Mouse (Mus musculus) small intestine, adult 2 months (tissue): ENCODE data around the gene Pcgf2.

Experiments
- CTCF ChIP-seq: fragments of 200-500 bp; IDR thresholded peaks from 2 replicates; pipeline ENCODE4 v1.5.1; 2012; ENCODE audit warnings: low read depth, mild to moderate bottlenecking, control low read depth, inconsistent platforms, low read length, moderate library complexity, mixed read lengths; ENCODE audit not compliant: insufficient replicate concordance, insufficient read length; ENCODE audit errors: extremely low read depth
- POLR2A ChIP-seq: fragments of 200-500 bp; IDR thresholded peaks from 2 replicates; pipeline ENCODE4 v1.6.1; 2012; ENCODE audit warnings: low read depth, mild to moderate bottlenecking, control low read depth, inconsistent platforms, low read length, moderate library complexity

DNA sequence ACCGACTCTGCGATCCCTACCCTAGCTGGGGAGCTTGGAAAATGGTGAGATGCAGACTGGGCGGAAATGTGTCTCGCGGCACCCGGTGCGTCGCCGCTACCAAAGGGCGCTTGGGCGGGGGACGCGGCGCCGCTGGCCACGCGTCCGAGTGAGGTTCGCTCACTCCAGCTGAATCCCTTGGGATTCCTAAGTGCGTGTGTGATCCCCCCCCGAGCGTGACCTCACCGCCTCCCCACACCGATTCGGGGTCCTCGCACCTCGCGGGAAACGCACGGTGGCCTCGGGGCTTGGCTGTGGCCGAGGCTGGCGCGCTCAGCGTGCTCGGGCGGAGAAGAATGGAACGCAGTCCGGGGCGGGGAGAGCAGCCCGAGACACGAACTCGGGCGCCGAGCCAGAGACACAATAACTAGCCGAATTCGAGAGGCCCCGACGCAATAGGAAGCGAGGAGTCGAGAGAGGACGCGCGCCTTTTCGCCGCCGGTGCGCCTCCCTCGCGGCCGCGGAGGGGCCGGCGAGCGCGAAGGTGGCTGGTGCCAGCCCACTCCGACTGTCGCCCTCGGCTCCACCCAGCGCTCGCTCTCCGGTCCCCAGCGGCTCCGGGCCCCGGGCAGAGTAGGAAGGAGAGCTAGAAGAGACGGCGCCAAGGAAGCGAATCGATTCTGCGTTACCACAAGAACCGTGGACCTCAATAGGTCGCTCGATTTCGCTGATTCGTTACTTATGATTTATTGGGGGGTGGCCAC, at the start of gene Pcgf2:
- no peak for TF ChIP-seq CTCF
- TF ChIP-seq POLR2A: no peak; the same call in 1 of the 2 replicates
